Mouse (Mus musculus) ES-Bruce4 (cell line): ENCODE measurements around the gene Slc30a10. TPM values are rescaled to one million over a fixed set of nuclear protein-coding genes. Genes with fewer than 3 reads are reported as not detected.

Experiments used
- H3K27ac ChIP-seq: 2 replicates; pipeline ENCODE4 v1.5.1; 2012; ENCODE audit warnings: low read length, inconsistent platforms; ENCODE audit not compliant: insufficient read depth
- H3K27me3 ChIP-seq: 2 replicates; pipeline ENCODE4 v1.6.1; 2012; ENCODE audit warnings: mild to moderate bottlenecking, low read length, inconsistent platforms; ENCODE audit not compliant: control insufficient read depth, poor library complexity, insufficient read depth, severe bottlenecking
- H3K36me3 ChIP-seq: 2 replicates; pipeline ENCODE4 v1.6.1; 2012; ENCODE audit warnings: inconsistent platforms, mild to moderate bottlenecking, low read length, moderate library complexity; ENCODE audit not compliant: control insufficient read depth, poor library complexity, insufficient read depth, severe bottlenecking
- H3K4me1 ChIP-seq: one replicate; pipeline ENCODE4 v1.8.1; 2011; ENCODE audit warnings: low read length; ENCODE audit not compliant: control insufficient read depth, insufficient read depth
- H3K4me3 ChIP-seq: 2 replicates; pipeline ENCODE4 v1.5.1; 2011; ENCODE audit warnings: low read depth, mild to moderate bottlenecking, low read length
- H3K9ac ChIP-seq: 2 replicates; pipeline ENCODE4 v1.6.1; 2012; ENCODE audit warnings: low read depth, mild to moderate bottlenecking, inconsistent platforms; ENCODE audit not compliant: poor library complexity, severe bottlenecking
- H3K9me3 ChIP-seq: replicated peaks from 2 replicates; pipeline ENCODE4 v1.6.1; 2012; ENCODE audit warnings: mild to moderate bottlenecking, low read length, inconsistent platforms; ENCODE audit not compliant: control insufficient read depth, poor library complexity, insufficient read depth, severe bottlenecking
- CTCF ChIP-seq: IDR thresholded peaks from one replicate; pipeline ENCODE4 v1.8.1; 2011; ENCODE audit warnings: low read depth, low read length
- EP300 ChIP-seq: IDR thresholded peaks from 2 replicates; pipeline ENCODE4 v1.6.1; 2011; ENCODE audit warnings: low read depth, low read length; ENCODE audit not compliant: insufficient read depth
- POLR2A ChIP-seq: IDR thresholded peaks from one replicate; pipeline ENCODE4 v1.8.1; 2011; ENCODE audit warnings: low read length; ENCODE audit not compliant: insufficient read depth
- polyA plus RNA-seq: library from polyadenylated mRNA; stranded (reverse); fragments of >200 nt; gene quantifications from 2 replicates; pipeline ENCODE4 v1.2.4, GENCODE M21; 2011; ENCODE audit warnings: low read depth; ENCODE audit not compliant: missing spikeins, insufficient read depth, insufficient read length

Gene Slc30a10
- not detected in 2 replicates for polyA plus RNA-seq

DNA sequence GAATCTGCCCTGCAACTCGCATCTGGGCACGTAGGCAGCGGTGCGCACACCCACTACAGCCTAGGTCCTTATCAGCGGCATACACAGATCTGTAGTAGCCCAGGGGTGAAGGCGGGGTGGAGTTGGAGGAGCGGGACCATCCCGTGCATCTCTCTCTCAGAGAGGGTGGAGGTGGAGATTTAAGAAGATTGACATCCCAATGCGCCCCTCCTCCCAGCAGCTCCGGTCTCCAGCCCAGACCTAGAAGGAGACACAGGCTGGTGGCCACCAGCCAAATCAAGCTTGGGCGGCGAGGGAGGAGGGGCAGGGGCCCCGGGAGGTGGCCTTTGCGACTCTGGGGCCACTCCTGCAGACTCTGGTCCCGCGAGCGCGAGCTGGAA, at the start of gene Slc30a10:
TSS of gene Slc30a10 (plus strand) at position 274 of the 380 bp plus-strand sequence.
- Histone ChIP-seq H3K9me3 (no peaks in the 10 kb centered on the region), H3K9ac (peak within 1 kb of the TSS; percentile 2), H3K4me3 (peak within 1 kb of the TSS; percentile 53), H3K4me1 (no peaks in the 10 kb centered on the region), H3K27ac (no peak within 1 kb of the TSS), H3K36me3 (no peaks in the 10 kb centered on the region), H3K27me3 (peaks cover 7% of the 10 kb centered on the region; the same call in 1 of the 2 replicates)
- no peak for TF ChIP-seq EP300

DNA sequence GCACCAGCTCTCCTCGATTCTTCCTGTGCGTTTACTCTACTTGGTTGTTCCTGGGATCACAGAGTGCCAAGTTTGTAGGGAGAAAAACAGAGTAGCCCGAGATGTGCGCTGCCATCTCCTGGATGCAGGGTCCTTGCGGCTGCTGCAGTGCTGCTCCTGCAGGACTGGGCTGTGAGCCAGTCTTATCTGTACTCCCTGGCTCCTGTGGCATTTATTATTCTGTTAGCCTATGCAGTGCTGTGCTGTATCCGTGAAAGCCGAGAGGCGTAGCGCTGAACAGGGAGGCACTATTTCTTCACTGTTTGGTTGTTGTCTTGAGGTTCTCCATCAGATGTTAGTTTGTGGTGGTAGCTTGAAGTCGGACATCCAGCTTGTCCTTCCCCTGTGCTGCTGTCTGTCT, 48.7 kb upstream of the Slc30a10 start:
- Histone ChIP-seq H3K36me3 (peaks cover 68% of the 10 kb centered on the region), H3K9ac (no peak overlapping the region), H3K4me3 (no peak overlapping the region), H3K9me3 (no peaks in the 10 kb centered on the region), H3K27ac (no peak overlapping the region), H3K27me3 (no peaks in the 10 kb centered on the region), H3K4me1 (no peaks in the 10 kb centered on the region)
- TF ChIP-seq POLR2A (no peak), CTCF (no peak), EP300 (no peak)

DNA sequence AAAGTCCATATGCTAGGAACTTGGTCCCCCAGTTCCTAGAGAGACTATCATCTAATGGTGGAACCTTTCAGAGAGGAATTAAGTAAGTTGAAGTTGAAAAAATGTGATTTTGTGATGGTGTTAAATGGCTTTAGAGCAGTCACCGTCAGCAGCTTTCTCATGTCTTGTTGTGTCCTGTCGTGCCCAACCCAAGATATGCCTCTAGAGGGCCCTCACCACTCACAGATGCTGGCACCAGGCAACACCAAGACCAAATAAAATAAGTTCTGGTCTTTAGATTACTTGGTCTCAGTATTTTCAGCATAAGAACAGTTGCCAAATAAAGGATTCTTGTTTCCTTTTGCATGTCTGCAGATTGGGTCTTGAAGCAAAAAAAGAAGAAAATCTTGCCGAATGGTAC, 44.8 kb upstream of the Slc30a10 start:
- no peak for TF ChIP-seq EP300
- TF ChIP-seq POLR2A = no peak
- peak; percentile 39 for TF ChIP-seq CTCF
- H3K27ac ChIP-seq = no peak overlapping the region
- H3K27me3 ChIP-seq = no peaks in the 10 kb centered on the region
- H3K9me3 ChIP-seq = no peaks in the 10 kb centered on the region
- H3K36me3 ChIP-seq = peaks cover 73% of the 10 kb centered on the region
- H3K9ac ChIP-seq = no peak overlapping the region
- no peaks in the 10 kb centered on the region for H3K4me1 ChIP-seq
- no peak overlapping the region for H3K4me3 ChIP-seq

DNA sequence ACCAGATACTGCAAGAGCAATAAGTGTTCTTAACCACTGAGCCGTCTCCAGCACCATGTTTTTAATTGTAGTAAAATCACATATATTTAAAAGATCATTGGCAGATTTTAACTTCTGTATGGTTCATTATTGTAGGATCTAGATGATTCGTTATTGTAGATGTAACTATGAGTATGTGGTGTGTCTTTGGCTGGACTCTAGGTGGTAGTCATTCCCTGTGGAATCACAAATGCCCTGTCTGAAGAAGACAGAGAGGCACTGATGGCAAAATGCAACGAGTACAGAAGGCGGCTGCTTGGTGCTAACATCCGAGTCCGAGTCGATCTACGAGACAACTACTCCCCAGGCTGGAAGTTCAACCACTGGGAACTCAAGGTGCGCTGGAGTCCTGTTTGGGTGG, 36.6 kb upstream of the Slc30a10 start:
- TF ChIP-seq CTCF (no peak), POLR2A (no peak)

DNA sequence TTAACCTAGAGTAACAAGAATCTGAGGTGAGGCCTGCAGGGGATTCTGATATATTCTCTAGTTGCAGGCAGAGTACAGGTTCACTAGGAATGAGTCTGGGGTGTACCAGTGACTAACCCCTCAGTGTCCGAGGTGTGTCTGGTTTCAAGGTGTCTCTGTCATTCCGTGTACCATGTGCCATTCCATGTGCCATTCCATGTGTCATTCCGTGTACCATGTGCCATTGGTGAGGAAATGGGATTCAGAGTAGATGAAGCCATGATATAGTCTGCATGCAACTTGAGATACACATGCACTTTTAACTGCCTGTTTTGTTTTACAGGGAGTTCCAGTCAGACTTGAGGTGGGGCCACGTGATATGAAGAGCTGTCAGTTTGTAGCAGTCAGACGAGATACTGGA, 34.8 kb upstream of the Slc30a10 start:
- no peak overlapping the region for H3K27ac ChIP-seq
- TF ChIP-seq EP300 (no peak), POLR2A (no peak), CTCF (no peak)
- peaks cover 71% of the 10 kb centered on the region for H3K36me3 ChIP-seq
- no peaks in the 10 kb centered on the region for H3K27me3 ChIP-seq
- H3K4me3 ChIP-seq = no peak overlapping the region
- H3K4me1 ChIP-seq = no peaks in the 10 kb centered on the region
- H3K9ac ChIP-seq = no peak overlapping the region
- H3K9me3 ChIP-seq = no peaks in the 10 kb centered on the region

More for the DNA sequence above, 36.6 kb upstream of the Slc30a10 start:
- H3K4me1 ChIP-seq = no peaks in the 10 kb centered on the region
- H3K27me3 ChIP-seq = no peaks in the 10 kb centered on the region
- no peaks in the 10 kb centered on the region for H3K9me3 ChIP-seq
- peaks cover 70% of the 10 kb centered on the region for H3K36me3 ChIP-seq
- H3K9ac ChIP-seq = no peak overlapping the region
- H3K27ac ChIP-seq = no peak overlapping the region
- H3K4me3 ChIP-seq = no peak overlapping the region

DNA sequence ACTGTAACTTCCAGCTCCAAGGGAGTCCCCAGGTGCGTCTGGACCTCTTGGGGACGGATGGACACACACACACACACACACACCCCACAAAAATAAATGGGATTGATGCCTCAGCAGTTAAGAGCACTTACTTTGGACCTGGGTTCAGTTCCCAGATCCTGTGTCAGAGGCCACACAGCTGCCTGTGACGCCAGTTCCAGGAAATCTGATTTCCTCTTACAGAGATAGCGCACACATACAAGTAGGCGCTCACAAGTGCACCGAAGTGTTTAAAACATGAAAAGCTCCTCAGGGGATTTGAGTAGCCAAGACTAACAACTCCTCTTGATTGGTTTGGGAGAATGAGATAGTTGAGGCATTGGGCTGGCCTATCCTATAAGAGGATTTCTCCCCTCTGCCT, 33.9 kb upstream of the Slc30a10 start:
- Histone ChIP-seq H3K36me3 (peaks cover 69% of the 10 kb centered on the region), H3K27me3 (no peaks in the 10 kb centered on the region), H3K4me3 (no peak overlapping the region), H3K27ac (no peak overlapping the region), H3K4me1 (no peaks in the 10 kb centered on the region), H3K9ac (no peak overlapping the region), H3K9me3 (no peaks in the 10 kb centered on the region)
- no peak for TF ChIP-seq CTCF
- TF ChIP-seq EP300 = no peak
- no peak for TF ChIP-seq POLR2A
